Mouse (Mus musculus) heart, postnatal 0 days (tissue): ENCODE results near the gene 4930486L24Rik.

ENCODE experiments used
- CTCF ChIP-seq: IDR thresholded peaks from 2 replicates; pipeline ENCODE4 v1.5.1; 2016; ENCODE audit warnings: antibody characterized with exemption, control low read depth, low read depth
- EP300 ChIP-seq: IDR thresholded peaks from 2 replicates; pipeline ENCODE4 v1.6.1; 2016; ENCODE audit warnings: antibody characterized with exemption, low read depth

DNA sequence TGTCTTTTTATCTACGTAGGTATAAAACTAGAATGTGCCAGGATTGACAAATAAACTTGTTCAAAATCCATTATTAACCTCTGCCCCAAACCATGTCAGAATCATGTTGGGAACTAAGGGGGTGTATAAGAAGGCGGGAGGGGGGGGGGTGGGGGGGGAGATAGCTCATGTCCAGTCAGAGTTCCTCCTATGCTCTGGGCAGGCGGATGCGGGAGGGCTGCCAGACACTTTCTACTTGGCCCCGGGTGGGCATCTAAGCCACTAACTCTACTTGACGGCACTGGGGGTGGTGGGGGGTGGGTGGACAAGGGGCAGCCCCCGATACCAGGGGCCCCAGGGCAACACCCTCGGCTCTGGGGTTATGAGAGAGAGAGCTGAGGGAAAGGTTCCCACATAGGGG lies 21.1 kb downstream of the 4930486L24Rik start:
- TF ChIP-seq CTCF (no peak), EP300 (no peak)
